Mouse (Mus musculus) CH12.LX (cell line): ENCODE data around the gene Cgas. TPM values are rescaled to one million over a fixed set of nuclear protein-coding genes. Genes with fewer than 3 reads are reported as not detected.

ENCODE experiments used
- DNase-seq: peaks from one replicate; pipeline ENCODE4 v3.0.0-alpha.2; 2013; ENCODE audit errors: extremely low read depth
- H3K27ac ChIP-seq: 2 replicates; pipeline ENCODE4 v1.5.1; 2012; ENCODE audit warnings: low read depth, mild to moderate bottlenecking, control low read depth, moderate library complexity; ENCODE audit not compliant: insufficient read depth
- H3K27me3 ChIP-seq: replicated peaks from 2 replicates; pipeline ENCODE3; 2012; ENCODE audit warnings: inconsistent platforms
- H3K36me3 ChIP-seq, 2 experiments: replicated peaks in 1 of 2; 2 replicates each; pipeline versions ENCODE3 to v1.6.1; 2012; ENCODE audit warnings: inconsistent platforms in 1 of 2, low read length in 1 of 2, mild to moderate bottlenecking in 1 of 2, mixed read lengths in 1 of 2, moderate library complexity in 1 of 2; ENCODE audit not compliant: control insufficient read depth in 1 of 2, insufficient read depth in 1 of 2
- H3K4me1 ChIP-seq, 2 experiments: 2 replicates each; pipeline ENCODE4 v1.6.1; 2012; ENCODE audit warnings: inconsistent platforms in 1 of 2, moderate library complexity in 1 of 2; ENCODE audit not compliant: insufficient read depth in 2 of 2, control insufficient read depth in 1 of 2
- H3K4me2 ChIP-seq: 2 replicates; pipeline ENCODE4 v1.6.1; 2012; ENCODE audit warnings: low read depth, mild to moderate bottlenecking, control low read depth; ENCODE audit not compliant: poor library complexity, insufficient read depth, severe bottlenecking
- H3K4me3 ChIP-seq, 3 experiments: fragments of 150-350 bp in 1 of 3; sonication (generic) in 1 of 3; replicated peaks in 1 of 3; 2 replicates each; pipeline versions ENCODE3 to v1.5.1; 2011 to 2012; ENCODE audit warnings: low read depth in 2 of 3, low read length in 2 of 3, mild to moderate bottlenecking in 2 of 3, moderate library complexity in 2 of 3, control low read depth in 1 of 3, improper control_type of control experiment in 1 of 3, inconsistent platforms in 1 of 3, mixed read lengths in 1 of 3; ENCODE audit not compliant: poor library complexity in 1 of 3
- H3K79me2 ChIP-seq: replicated peaks from 2 replicates; pipeline ENCODE4 v1.6.1; 2012; ENCODE audit warnings: mild to moderate bottlenecking, moderate library complexity; ENCODE audit not compliant: control insufficient read depth, poor library complexity, insufficient read depth, severe bottlenecking; ENCODE audit errors: extremely low read depth
- H3K9ac ChIP-seq: 2 replicates; pipeline ENCODE4 v1.6.1; 2012; ENCODE audit warnings: low read depth, mild to moderate bottlenecking, control low read depth, moderate library complexity; ENCODE audit not compliant: insufficient read depth
- H3K9me3 ChIP-seq: replicated peaks from 2 replicates; pipeline ENCODE3; 2012; ENCODE audit warnings: low read length, inconsistent platforms, mixed read lengths
- CHD1 ChIP-seq: IDR thresholded peaks from 2 replicates; pipeline ENCODE4 v1.6.1; 2012; ENCODE audit warnings: low read depth, low read length, improper control_type of control experiment, inconsistent platforms
- CHD2 ChIP-seq: IDR thresholded peaks from 2 replicates; pipeline ENCODE4 v1.6.1; 2011; ENCODE audit warnings: low read length, improper control_type of control experiment
- JUN ChIP-seq: IDR thresholded peaks from 2 replicates; pipeline ENCODE4 v1.6.1; 2011; ENCODE audit warnings: low read depth, mild to moderate bottlenecking, low read length, improper control_type of control experiment, moderate library complexity; ENCODE audit not compliant: insufficient read depth
- JUND ChIP-seq: conservative IDR thresholded peaks from 2 replicates; pipeline ENCODE4 v1.6.1; 2011; ENCODE audit warnings: low read depth, low read length, improper control_type of control experiment
- MAX ChIP-seq: IDR thresholded peaks from 2 replicates; pipeline ENCODE4 v1.6.1; 2011; ENCODE audit warnings: low read length, improper control_type of control experiment
- MAZ ChIP-seq: IDR thresholded peaks from 2 replicates; pipeline ENCODE4 v1.6.1; 2012; ENCODE audit warnings: low read depth, mild to moderate bottlenecking, inconsistent platforms, low read length, improper control_type of control experiment, moderate library complexity
- NELFE ChIP-seq: IDR thresholded peaks from 2 replicates; pipeline ENCODE4 v1.6.1; 2011; ENCODE audit warnings: low read depth, low read length, improper control_type of control experiment
- NRF1 ChIP-seq: IDR thresholded peaks from 2 replicates; pipeline ENCODE4 v1.6.1; 2014; ENCODE audit warnings: low read depth, mild to moderate bottlenecking, inconsistent platforms, low read length, improper control_type of control experiment, moderate library complexity
- PAX5 ChIP-seq: IDR thresholded peaks from 2 replicates; pipeline ENCODE4 v1.6.1; 2012; ENCODE audit warnings: low read length, inconsistent platforms, mixed read lengths
- POLR2A ChIP-seq: IDR thresholded peaks from 2 replicates; pipeline ENCODE4 v1.6.1; 2011; ENCODE audit warnings: low read depth, mild to moderate bottlenecking, improper control_type of control experiment, low read length
- RCOR1 ChIP-seq: conservative IDR thresholded peaks from 2 replicates; pipeline ENCODE4 v1.6.1; 2012; ENCODE audit warnings: low read depth, mild to moderate bottlenecking, inconsistent platforms, low read length, improper control_type of control experiment
- SIN3A ChIP-seq: IDR thresholded peaks from 2 replicates; pipeline ENCODE4 v1.6.1; 2012; ENCODE audit warnings: low read length, improper control_type of control experiment, inconsistent platforms
- TBP ChIP-seq: conservative IDR thresholded peaks from 2 replicates; pipeline ENCODE4 v1.6.1; 2011; ENCODE audit warnings: low read depth, low read length, improper control_type of control experiment
- TCF12 ChIP-seq: IDR thresholded peaks from 2 replicates; pipeline ENCODE4 v1.6.1; 2014; ENCODE audit warnings: low read depth, mild to moderate bottlenecking, inconsistent platforms, low read length, improper control_type of control experiment
- UBTF ChIP-seq: IDR thresholded peaks from 2 replicates; pipeline ENCODE4 v1.6.1; 2012; ENCODE audit warnings: low read depth, mild to moderate bottlenecking, inconsistent platforms, low read length, improper control_type of control experiment, moderate library complexity
- ZMIZ1 ChIP-seq: IDR thresholded peaks from 2 replicates; pipeline ENCODE4 v1.6.1; 2012; ENCODE audit warnings: low read depth, mild to moderate bottlenecking, inconsistent platforms, low read length, improper control_type of control experiment
- ZNF384 ChIP-seq: IDR thresholded peaks from 2 replicates; pipeline ENCODE4 v1.6.1; 2012; ENCODE audit warnings: low read depth, low read length, improper control_type of control experiment, inconsistent platforms
- dilution Hi-C: fragments of 300-500 bp; cut with MboI; formaldehyde crosslinking; loops from 2 replicates; pipeline ENCODE4 v1.14.3; 2020; ENCODE audit warnings: low sequenced_read_pairs; ENCODE audit not compliant: extremely low pct_unique_long_range_greater_than_20kb, extremely low pct_ligation_motif_present
- in situ Hi-C: fragments of 300-500 bp; cut with MboI; formaldehyde crosslinking; loops from 3 replicates; pipeline ENCODE4 v1.14.3; 2019; ENCODE audit warnings: low sequenced_read_pairs, low pct_ligation_motif_present, low pct_unique_long_range_greater_than_20kb, mixed read lengths
- polyA plus RNA-seq: library from polyadenylated mRNA; unstranded; fragments of >175 nt; gene quantifications from 2 replicates; pipeline ENCODE4 v1.2.1, GENCODE M21; 2012; ENCODE audit warnings: low read depth; ENCODE audit not compliant: insufficient read length
- total RNA-seq, 2 experiments: library from RNA; depleted of rRNA; stranded (reverse); fragments of 300-350 nt in 1 of 2; fragments of >200 nt in 1 of 2; gene quantifications; 2 replicates each; pipeline ENCODE4 v1.2.3; 2012 to 2014

The Cgas gene
- total and polyA plus RNA-seq, 3 experiments, result not detected

GRCm38 (mm10) chr9:78473588-78473987 lies 30.6 kb upstream of the Cgas start:
- peaks cover 61 to 72% of the 10 kb centered on the region in 2 experiments for H3K36me3 ChIP-seq
- H3K4me3 ChIP-seq, result no peak overlapping the region
- peaks cover 0 to 7% of the 10 kb centered on the region in 2 experiments; a peak in 2 of 4 replicates for H3K4me1 ChIP-seq
- in situ Hi-C loops (no loop called here), dilution Hi-C loops (no loop called here)
- H3K4me2 ChIP-seq, result no peak overlapping the region
- TF ChIP-seq MAZ (no peak), ZMIZ1 (peak; percentile 40; the same call in 1 of the 2 replicates), CHD2 (peak; percentile 14; the same call in 1 of the 2 replicates)
- peaks cover 4% of the 10 kb centered on the region for H3K79me2 ChIP-seq
- H3K9ac ChIP-seq, result no peak overlapping the region
- H3K9me3 ChIP-seq, result no peaks in the 10 kb centered on the region
- H3K27ac ChIP-seq, result no peak overlapping the region
- no peaks in the 10 kb centered on the region for H3K27me3 ChIP-seq
- no peak for DNase-seq

DNA sequence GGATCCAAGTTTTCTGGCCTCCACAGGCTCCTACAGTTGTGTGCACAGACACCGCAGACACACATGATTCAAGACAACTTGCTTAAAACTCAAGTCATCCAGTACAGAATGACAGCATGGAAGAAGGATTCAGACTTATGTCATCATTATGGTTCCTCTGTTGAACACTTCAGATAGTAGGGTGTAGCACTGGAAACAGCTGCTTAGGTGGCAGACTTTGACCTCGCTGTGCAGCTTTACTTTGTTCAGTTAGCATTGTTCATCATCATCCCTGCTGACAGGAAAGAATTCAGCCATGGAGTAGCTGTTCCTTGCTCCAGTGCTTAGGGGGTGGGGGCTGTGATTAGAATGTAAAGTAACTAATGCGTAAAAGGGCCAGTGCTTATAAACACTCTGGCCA lies 22.7 kb upstream of the Cgas start:
- dilution Hi-C loops (no loop called here), in situ Hi-C loops (no loop called here)
- DNase-seq, result no peak
- no peaks in the 10 kb centered on the region for H3K79me2 ChIP-seq
- H3K4me2 ChIP-seq, result no peak overlapping the region
- peaks cover 55 to 78% of the 10 kb centered on the region in 2 experiments for H3K36me3 ChIP-seq
- no peak overlapping the region for H3K4me3 ChIP-seq
- H3K4me1 ChIP-seq, result peaks cover 2 to 14% of the 10 kb centered on the region in 2 experiments; a peak in 3 of 4 replicates
- no peak overlapping the region for H3K9ac ChIP-seq
- no peak overlapping the region for H3K27ac ChIP-seq
- H3K27me3 ChIP-seq, result no peaks in the 10 kb centered on the region
- TF ChIP-seq CHD2 (no peak), POLR2A (no peak), ZMIZ1 (no peak), JUN (no peak), RCOR1 (no peak), JUND (no peak), NELFE (no peak), PAX5 (no peak), SIN3A (no peak), MAX (no peak), TBP (no peak)
- H3K9me3 ChIP-seq, result no peaks in the 10 kb centered on the region

DNA sequence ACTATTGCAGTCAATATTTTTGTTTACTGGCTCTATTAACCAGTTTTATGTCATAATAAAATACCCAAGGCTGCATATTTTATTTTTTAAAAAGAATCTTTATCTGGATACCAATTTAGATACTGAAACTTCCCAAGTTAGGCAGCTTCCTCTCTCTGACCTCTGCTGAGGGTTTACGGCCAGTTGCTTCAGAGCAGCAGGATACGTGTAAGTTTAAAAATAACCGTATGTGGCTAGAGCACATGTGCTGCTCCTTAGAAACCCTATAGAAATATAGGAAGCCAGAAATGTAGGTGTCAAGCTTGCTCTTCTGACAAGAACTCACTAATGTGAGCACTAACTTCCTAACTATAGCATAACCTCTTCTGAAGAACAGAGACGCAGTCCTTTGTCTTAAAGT lies 20.3 kb upstream of the Cgas start:
- DNase-seq, result peak; percentile 14
- peaks cover 2 to 19% of the 10 kb centered on the region in 2 experiments; a peak in 3 of 4 replicates for H3K4me1 ChIP-seq
- H3K36me3 ChIP-seq, result peaks cover 54 to 78% of the 10 kb centered on the region in 2 experiments
- no peak for TF ChIP-seq ZNF384
- no peak for TF ChIP-seq JUND
- TF ChIP-seq MAX, result no peak
- no peak for TF ChIP-seq UBTF
- no peak for TF ChIP-seq JUN
- TF ChIP-seq CHD1, result no peak
- no peak for TF ChIP-seq NRF1
- TF ChIP-seq TCF12, result no peak
- no peaks in the 10 kb centered on the region for H3K27me3 ChIP-seq
- H3K4me3 ChIP-seq, result no peak overlapping the region
- H3K9ac ChIP-seq, result no peak overlapping the region
- no peak overlapping the region for H3K27ac ChIP-seq
- in situ Hi-C loops (no loop called here), dilution Hi-C loops (no loop called here)
- H3K4me2 ChIP-seq, result no peak overlapping the region
- H3K79me2 ChIP-seq, result no peaks in the 10 kb centered on the region
- H3K9me3 ChIP-seq, result no peaks in the 10 kb centered on the region
